ENCODE assay signal across 23 mouse cellular contexts in genomic region chr7:84164419-84164818, GRCm38 (mm10). TPM values are rescaled to one million over a fixed set of nuclear protein-coding genes. Genes with fewer than 3 reads are reported as not detected.
A peak's percentile ranks its signal among the peaks of the same experiment; 100 is the strongest.
DNase-seq lines count a peak whose midpoint lies in the region; ATAC-seq and TF ChIP-seq lines count a peak whose summit lies in the region.
"Had no signal": no experiment of that assay in that cellular context is flagged by ENCODE, and none has a peak within 500 bp of the region (broad histone marks: within the 10 kb centered on the region; RNA-seq: fewer than 3 reads in every experiment).

No protein-coding gene starts in this region.

- WGBS in kidney, adult 2 months, result 51% methylated on average over 2 of the region's 2 CpGs
- 52% methylated on average over 2 of the region's 2 CpGs for WGBS in lung, embryonic 14.5 days
- WGBS in thymus, adult 2 months, result 56% methylated on average over 2 of the region's 2 CpGs

- TF ChIP-seq CTCF in kidney, adult 2 months (conservative IDR thresholded peaks at IDR 0.05; ENCODE audit: insufficient read depth, insufficient read length, low read depth, low read length), result no peak
- TF ChIP-seq CTCF in lung, embryonic 14.5 days (IDR thresholded peaks at IDR 0.05; ENCODE audit: low read depth), result no peak
- TF ChIP-seq CTCF in thymus, adult 2 months (IDR thresholded peaks at IDR 0.05; ENCODE audit: borderline replicate concordance, control insufficient read depth, extremely low read depth, insufficient read depth, low read length, poor library complexity), result no peak

- TF ChIP-seq POLR2A in kidney, adult 2 months (IDR thresholded peaks at IDR 0.05; ENCODE audit: low read depth, low read length), result no peak
- no peak for TF ChIP-seq POLR2A in thymus, adult 2 months (IDR thresholded peaks at IDR 0.05; ENCODE audit: control insufficient read depth, extremely low read depth, insufficient read depth, low read length, poor library complexity)

- no peak overlapping the region for H3K27ac ChIP-seq in kidney, adult 2 months (ENCODE audit: insufficient read depth, low read depth, low read length)
- no peak overlapping the region for H3K27ac ChIP-seq in lung, embryonic 14.5 days (ENCODE audit: low read depth)
- peak overlapping the region; percentile 67; the same call in 1 of the 2 replicates for H3K27ac ChIP-seq in thymus, adult 2 months (ENCODE audit: control insufficient read depth, insufficient read depth, low read length)
- H3K27ac ChIP-seq: embryonic facial prominence, embryonic 10.5 days; embryonic facial prominence, embryonic 12.5 days; forebrain, embryonic 13.5 days; forebrain, embryonic 15.5 days had no signal

- peaks cover 7% of the 10 kb centered on the region; the same call in 1 of the 2 replicates for H3K4me1 ChIP-seq in kidney, adult 2 months (ENCODE audit: control insufficient read depth, insufficient read depth, low read length)
- no peaks in the 10 kb centered on the region for H3K4me1 ChIP-seq in lung, embryonic 14.5 days (ENCODE audit: insufficient read depth)
- H3K4me1 ChIP-seq in thymus, adult 2 months (replicated peaks; ENCODE audit: control insufficient read depth, insufficient read depth, low read length), result peaks cover 30% of the 10 kb centered on the region
- H3K4me1 ChIP-seq: embryonic facial prominence, embryonic 12.5 days; forebrain, embryonic 13.5 days; forebrain, embryonic 15.5 days had no signal

- no peak for ATAC-seq in lung, embryonic 14.5 days (ENCODE audit: insufficient read depth)
- ATAC-seq in inflammation-experienced regulatory T-cells, adult 6 months, result peak; percentile 4
- no peak for ATAC-seq in megakaryocyte, adult 5-6 weeks (ENCODE audit: poor library complexity, severe bottlenecking)
- ATAC-seq: forebrain, embryonic 13.5 days; forebrain, embryonic 15.5 days; Patski had no signal

- no peaks in the 10 kb centered on the region for H3K9me3 ChIP-seq in lung, embryonic 14.5 days (ENCODE audit: low read depth, low read length)
- H3K9me3 ChIP-seq: embryonic facial prominence, embryonic 10.5 days; embryonic facial prominence, embryonic 12.5 days; forebrain, embryonic 13.5 days; forebrain, embryonic 15.5 days; G1E had no signal

- no peak overlapping the region for H3K9ac ChIP-seq in lung, embryonic 14.5 days
- H3K9ac ChIP-seq: embryonic facial prominence, embryonic 12.5 days; forebrain, embryonic 13.5 days; forebrain, embryonic 15.5 days had no signal

- peak; percentile 14 for DNase-seq in kidney, adult 2 months
- DNase-seq in kidney, adult 11 months, result no peak
- DNase-seq in lung, embryonic 14.5 days, result peak; percentile 24
- no peak for DNase-seq in lung, postnatal 25 days (ENCODE audit: low spot score)
- peak; percentile 9 for DNase-seq in thymus, adult 2 months
- DNase-seq in thymus, postnatal 36 days, result no peak
- DNase-seq: adrenal gland, adult 8-10 months; adrenal gland, postnatal 14 days; adrenal gland, postnatal 36 days; cerebellum, adult 11-12 months; cerebellum, adult 2 months; cerebellum, adult 9-10 months; cerebellum, postnatal 10 days; cerebellum, postnatal 25 days had no signal

- no peak overlapping the region for H3K4me3 ChIP-seq in kidney, adult 2 months (ENCODE audit: insufficient read depth, low read depth, low read length)
- no peak overlapping the region for H3K4me3 ChIP-seq in lung, embryonic 14.5 days (ENCODE audit: low read depth, low read length)
- H3K4me3 ChIP-seq in thymus, adult 2 months (ENCODE audit: control insufficient read depth, insufficient read depth, low read length), result no peak overlapping the region
- H3K4me3 ChIP-seq: embryonic facial prominence, embryonic 10.5 days; embryonic facial prominence, embryonic 12.5 days; forebrain, embryonic 13.5 days; forebrain, embryonic 15.5 days had no signal

- H3K36me3 ChIP-seq in kidney, adult 2 months (ENCODE audit: control insufficient read depth, insufficient read depth, low read length), result no peaks in the 10 kb centered on the region
- H3K36me3 ChIP-seq in lung, embryonic 14.5 days (ENCODE audit: insufficient read depth), result no peaks in the 10 kb centered on the region
- H3K36me3 ChIP-seq in thymus, adult 2 months (ENCODE audit: control insufficient read depth, insufficient read depth, low read length), result no peaks in the 10 kb centered on the region
- H3K36me3 ChIP-seq: embryonic facial prominence, embryonic 10.5 days; embryonic facial prominence, embryonic 12.5 days; forebrain, embryonic 15.5 days; G1E had no signal

- no peak overlapping the region for H3K4me2 ChIP-seq in lung, embryonic 14.5 days
- H3K4me2 ChIP-seq: embryonic facial prominence, embryonic 12.5 days; forebrain, embryonic 13.5 days; forebrain, embryonic 15.5 days had no signal

- no peaks in the 10 kb centered on the region for H3K27me3 ChIP-seq in kidney, adult 2 months (replicated peaks; ENCODE audit: control insufficient read depth, insufficient read depth, low read length)
- H3K27me3 ChIP-seq in lung, embryonic 14.5 days (ENCODE audit: insufficient read depth, low read length), result no peaks in the 10 kb centered on the region
- H3K27me3 ChIP-seq in thymus, adult 2 months (ENCODE audit: control insufficient read depth, insufficient read depth, low read length), result no peaks in the 10 kb centered on the region
- H3K27me3 ChIP-seq: CH12.LX; embryonic facial prominence, embryonic 12.5 days; forebrain, embryonic 13.5 days; forebrain, embryonic 15.5 days; Patski had no signal

RNA-seq across cellular contexts. Expression of gene Abhd17c, which starts 12.7 kb away (rescaled TPM):
- polyA plus RNA-seq in kidney, adult 2 months (2012; rRNA removed), result 151 and 179 TPM in 2 replicates
- polyA plus RNA-seq in lung, embryonic 14.5 days (2014; fragmentation: Nextera tagmentation; extraction: Ambion mirVana), result 75.6 and 87.8 TPM in 2 replicates
- 78.7 and 92.3 TPM in 2 replicates for polyA plus RNA-seq in thymus, adult 2 months (2012; rRNA removed)
- 10 to 100 TPM in 2 of 3 experiments, 1 to 10 TPM in 1; 7.1 to 14.5 (median 10.9) TPM for polyA plus RNA-seq in inflammation-experienced regulatory T-cells, adult 6 months (2017; shearing (Covaris generic))
- 21.8 and 23.1 TPM in 2 replicates for total RNA-seq in megakaryocyte, adult 5-6 weeks (2015)
- 14.8 and 16.2 TPM in 2 replicates for total RNA-seq in megakaryocyte, adult 5-6 weeks (2017)

Comparison
In these comparisons a context has a peak if more than half of its experiments do, and no peak if none do; other contexts are left out.
1. DNase-seq: peak in kidney, adult 2 months (single experiment), lung, embryonic 14.5 days (single experiment) and thymus, adult 2 months (single experiment); none in kidney, adult 11 months (single experiment), lung, postnatal 25 days (single experiment) and thymus, postnatal 36 days (0 of 2).